Mouse (Mus musculus) spleen, adult 12 weeks (tissue): ENCODE results near the gene Prp2.
"Not testable (repeated sequence)": the region's sequence is repeated elsewhere in the genome, so short reads cannot be mapped to it uniquely, and the experiment has no call there.

ENCODE experiments used
- DNase-seq: peaks from one replicate; pipeline ENCODE4 v3.0.0; 2022; ENCODE audit warnings: low spot score

The Prp2 gene

DNA sequence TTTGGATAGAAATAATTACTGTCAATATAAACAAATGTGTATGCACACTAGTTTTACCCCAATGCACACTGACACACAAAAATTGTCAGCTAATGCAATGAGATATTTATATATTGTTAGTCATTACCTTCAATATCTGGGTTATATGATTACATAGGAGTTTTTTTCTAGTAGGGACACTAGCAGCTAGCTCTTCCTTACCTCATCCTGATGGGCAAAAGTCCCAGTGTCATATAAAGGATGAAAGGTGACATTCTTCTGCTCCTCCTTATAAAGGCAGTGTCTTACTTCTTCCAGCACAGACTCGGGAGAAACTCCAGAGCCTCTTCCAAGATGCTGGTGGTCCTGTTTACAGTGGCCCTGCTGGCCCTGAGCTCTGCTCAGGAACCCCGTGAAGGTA lies at the start of gene Prp2:
Prp2 (plus strand) TSS at position 301 of the 400 bp plus-strand sequence.
- not testable (repeated sequence) for DNase-seq

GRCm38 (mm10) chr6:132569509-132569908 lies 26.2 kb upstream of the Prp2 start, which contains the start of gene Prh1:
Gene Prh1 (plus strand): TSS chr6:132569809.
- DNase-seq, result not testable (repeated sequence)

GRCm38 (mm10) chr6:132649399-132649798 lies 53.7 kb downstream of the Prp2 start:
- no peak for DNase-seq
